Comparison of ENCODE assay signal across 13 mouse cellular contexts in genomic region chr7:84361086-84361684, GRCm38 (mm10). TPM values are rescaled to one million over a fixed set of nuclear protein-coding genes. Genes with fewer than 3 reads are reported as not detected.
DNase-seq lines count a peak whose midpoint lies in the region; ATAC-seq and TF ChIP-seq lines count a peak whose summit lies in the region.
"Had no signal": no experiment of that assay in that cellular context is flagged by ENCODE, and none has a peak within 500 bp of the region (broad histone marks: within the 10 kb centered on the region; RNA-seq: fewer than 3 reads in every experiment).

No protein-coding gene starts in this region.

- no peak overlapping the region for H3K4me2 ChIP-seq in forebrain, embryonic 11.5 days (ENCODE audit: low read depth, low read length, severe bottlenecking)
- H3K4me2 ChIP-seq in forebrain, postnatal 0 days (ENCODE audit: low read depth): no peak overlapping the region
- H3K4me2 ChIP-seq in midbrain, embryonic 11.5 days: no peak overlapping the region
- H3K4me2 ChIP-seq: heart, embryonic 13.5 days; liver, embryonic 13.5 days had no signal

- H3K27ac ChIP-seq in forebrain, embryonic 11.5 days (ENCODE audit: low read depth, low read length): no peak overlapping the region
- no peak overlapping the region for H3K27ac ChIP-seq in forebrain, postnatal 0 days (ENCODE audit: low read depth, low read length)
- H3K27ac ChIP-seq in midbrain, embryonic 10.5 days (replicated peaks): no peak overlapping the region
- H3K27ac ChIP-seq in midbrain, embryonic 11.5 days (ENCODE audit: low read depth, low read length): no peak overlapping the region
- H3K27ac ChIP-seq: heart, embryonic 13.5 days; liver, embryonic 13.5 days had no signal

- WGBS in forebrain, embryonic 11.5 days: 77% methylated on average over 10 of the region's 10 CpGs
- WGBS in forebrain, postnatal 0 days: 79% methylated on average over 10 of the region's 10 CpGs
- 82% methylated on average over 10 of the region's 10 CpGs for WGBS in midbrain, embryonic 10.5 days
- WGBS in midbrain, embryonic 11.5 days: 75% methylated on average over 10 of the region's 10 CpGs

- intact Hi-C loops in heart, postnatal 10 days (cut with DNase I): no loop called here

- DNase-seq in forebrain, embryonic 11.5 days (ENCODE audit: low spot score): peak; percentile 57
- no peak for DNase-seq in forebrain, postnatal 0 days
- peak; percentile 25 for DNase-seq in midbrain, embryonic 10.5 days (ENCODE audit: low spot score)
- no peak for DNase-seq in midbrain, embryonic 11.5 days (ENCODE audit: low spot score, missing footprints)
- peak; percentile 81 to 86 for DNase-seq in kidney, adult 8-10 months
- peak; percentile 29 for DNase-seq in lung, postnatal 25 days (ENCODE audit: low spot score)
- DNase-seq in heart, postnatal 10 days: no peak
- DNase-seq in urinary bladder, postnatal 10 days (ENCODE audit: low spot score): no peak
- DNase-seq: liver, embryonic 13.5 days; thymus, adult 2 months had no signal

- H3K36me3 ChIP-seq in forebrain, embryonic 11.5 days (ENCODE audit: control insufficient read depth, insufficient read depth, low read length): peaks cover 3% of the 10 kb centered on the region; the same call in 1 of the 2 replicates
- H3K36me3 ChIP-seq in forebrain, postnatal 0 days (ENCODE audit: insufficient read depth): peaks cover 11% of the 10 kb centered on the region
- H3K36me3 ChIP-seq in midbrain, embryonic 10.5 days: peaks cover 51% of the 10 kb centered on the region
- H3K36me3 ChIP-seq in midbrain, embryonic 11.5 days (ENCODE audit: control insufficient read depth, insufficient read depth, low read length): 0 out of 2 replicates have a peak, but pooled peaks cover 7% of the 10 kb centered on the region
- H3K36me3 ChIP-seq: heart, embryonic 13.5 days; liver, embryonic 13.5 days had no signal

- H3K9me3 ChIP-seq in forebrain, embryonic 11.5 days (ENCODE audit: control insufficient read depth, low read length): no peaks in the 10 kb centered on the region
- no peaks in the 10 kb centered on the region for H3K9me3 ChIP-seq in forebrain, postnatal 0 days (ENCODE audit: low read length)
- no peaks in the 10 kb centered on the region for H3K9me3 ChIP-seq in midbrain, embryonic 10.5 days (replicated peaks)
- H3K9me3 ChIP-seq in midbrain, embryonic 11.5 days (ENCODE audit: control insufficient read depth, low read length): no peaks in the 10 kb centered on the region
- H3K9me3 ChIP-seq: heart, embryonic 13.5 days; liver, embryonic 13.5 days had no signal

- no peaks in the 10 kb centered on the region for H3K27me3 ChIP-seq in forebrain, embryonic 11.5 days (ENCODE audit: control insufficient read depth, insufficient read depth, low read length)
- no peaks in the 10 kb centered on the region for H3K27me3 ChIP-seq in forebrain, postnatal 0 days (ENCODE audit: insufficient read depth, low read length)
- no peaks in the 10 kb centered on the region for H3K27me3 ChIP-seq in midbrain, embryonic 10.5 days (ENCODE audit: low read depth, poor library complexity, severe bottlenecking)
- no peaks in the 10 kb centered on the region for H3K27me3 ChIP-seq in midbrain, embryonic 11.5 days (ENCODE audit: control insufficient read depth, insufficient read depth, low read length)
- H3K27me3 ChIP-seq: liver, embryonic 13.5 days had no signal

- no peak for TF ChIP-seq CTCF in forebrain, postnatal 0 days (IDR thresholded peaks at IDR 0.05; ENCODE audit: low read depth)

- no peak for ATAC-seq in forebrain, embryonic 11.5 days (replicated peaks; ENCODE audit: low FRiP score)
- no peak for ATAC-seq in forebrain, postnatal 0 days
- ATAC-seq in midbrain, embryonic 11.5 days (ENCODE audit: low FRiP score): no peak
- ATAC-seq: midbrain, embryonic 16.5 days had no signal

- H3K9ac ChIP-seq in forebrain, embryonic 11.5 days (ENCODE audit: low read length): no peak overlapping the region
- no peak overlapping the region for H3K9ac ChIP-seq in forebrain, postnatal 0 days
- no peak overlapping the region for H3K9ac ChIP-seq in midbrain, embryonic 11.5 days (ENCODE audit: low read length)
- H3K9ac ChIP-seq: heart, embryonic 13.5 days; liver, embryonic 13.5 days had no signal

- no peaks in the 10 kb centered on the region; the same call in 1 of the 2 replicates for H3K4me1 ChIP-seq in forebrain, embryonic 11.5 days (replicated peaks; ENCODE audit: control insufficient read depth, insufficient read depth, low read length)
- no peaks in the 10 kb centered on the region for H3K4me1 ChIP-seq in forebrain, postnatal 0 days (ENCODE audit: insufficient read depth)
- H3K4me1 ChIP-seq in midbrain, embryonic 10.5 days: peaks cover 19% of the 10 kb centered on the region
- H3K4me1 ChIP-seq in midbrain, embryonic 11.5 days (ENCODE audit: control insufficient read depth, insufficient read depth, low read length): peaks cover 6% of the 10 kb centered on the region; the same call in 1 of the 2 replicates
- H3K4me1 ChIP-seq: liver, embryonic 13.5 days had no signal

- H3K4me3 ChIP-seq in forebrain, embryonic 11.5 days (ENCODE audit: low read depth, low read length): no peak overlapping the region
- H3K4me3 ChIP-seq in forebrain, postnatal 0 days (ENCODE audit: low read depth, low read length): no peak overlapping the region
- no peak overlapping the region for H3K4me3 ChIP-seq in midbrain, embryonic 10.5 days
- no peak overlapping the region for H3K4me3 ChIP-seq in midbrain, embryonic 11.5 days (ENCODE audit: low read depth, low read length)
- H3K4me3 ChIP-seq: erythroblast, embryonic 14.5 days; heart, embryonic 13.5 days; liver, embryonic 13.5 days had no signal

RNA-seq across cellular contexts. Expression of gene Arnt2, which starts 48.8 kb away (rescaled TPM):
- polyA plus RNA-seq in forebrain, embryonic 11.5 days (2014; fragmentation: Nextera tagmentation; extraction: Ambion mirVana): 40.9 and 43.0 TPM in 2 replicates
- total RNA-seq in forebrain, postnatal 0 days (2014; rRNA removed): 113 and 138 TPM in 2 replicates
- 50.3 and 61.9 TPM in 2 replicates for polyA plus RNA-seq in forebrain, postnatal 0 days (2015; fragmentation: Nextera tagmentation; extraction: Ambion mirVana)
- 24.0 and 36.1 TPM in 2 replicates for polyA plus RNA-seq in midbrain, embryonic 10.5 days (2016; fragmentation: Nextera tagmentation; extraction: Ambion mirVana)
- 34.9 and 36.4 TPM in 2 replicates for polyA plus RNA-seq in midbrain, embryonic 11.5 days (2014; fragmentation: Nextera tagmentation; extraction: Ambion mirVana)
- total RNA-seq in heart, postnatal 10 days (2021): 1 to 10 TPM; 1.5 to 1.7 TPM
- polyA plus RNA-seq: erythroblast, embryonic 14.5 days had no signal

Comparison
In these comparisons a context has a peak if more than half of its experiments do, and no peak if none do; other contexts are left out.
1. DNase-seq: peak in forebrain, embryonic 11.5 days (single experiment), midbrain, embryonic 10.5 days (single experiment), kidney, adult 8-10 months (2 of 2) and lung, postnatal 25 days (single experiment); none in forebrain, postnatal 0 days (single experiment), midbrain, embryonic 11.5 days (single experiment), heart, postnatal 10 days (0 of 2) and urinary bladder, postnatal 10 days (single experiment).